Mouse (Mus musculus) layer of hippocampus, adult 2 months (tissue): ENCODE measurements around the gene Zfp719. TPM values are rescaled to one million over a fixed set of nuclear protein-coding genes. Genes with fewer than 3 reads are reported as not detected.

Source experiments
- DNase-seq, 2 experiments: peaks; one replicate each; pipeline ENCODE4 v3.0.0; 2022; ENCODE audit warnings: low spot score in 2 of 2
- H3K27ac ChIP-seq: fragments of 200-600 bp; 2 replicates; pipeline ENCODE4 v1.8.1; 2022
- H3K4me3 ChIP-seq: fragments of 200-600 bp; 2 replicates; pipeline ENCODE4 v1.8.1; 2022; ENCODE audit warnings: mild to moderate bottlenecking
- CTCF ChIP-seq: fragments of 200-600 bp; conservative IDR thresholded peaks from 2 replicates; pipeline ENCODE4 v1.8.1; 2022; ENCODE audit warnings: antibody characterized with exemption, mild to moderate bottlenecking, moderate library complexity
- long read RNA-seq, 2 experiments: library from polyadenylated mRNA; stranded (forward); transcript quantifications; one replicate each; pipeline ENCODE4 v2.0.0; 2021; ENCODE audit warnings: borderline mapping rate in 2 of 2
- total RNA-seq, 2 experiments: library from RNA; stranded (reverse); gene quantifications; 2 replicates each; pipeline ENCODE4 v1.2.3; 2021

Gene Zfp719
- total RNA-seq: 10 to 100 TPM; 19.5 to 19.8 TPM
- long read RNA-seq, experiment 1, full-length matches to known transcripts: 3 of 6 reads
- long read RNA-seq, experiment 1, partial matches to known transcripts: 0 of 6 reads
- long read RNA-seq, experiment 1, other reads (novel, unspliced or antisense): 3 of 6 reads
- long read RNA-seq, experiment 2, full-length matches to known transcripts: 8 of 11 reads
- long read RNA-seq, experiment 2, partial matches to known transcripts: 1 of 11 reads
- long read RNA-seq, experiment 2, other reads (novel, unspliced or antisense): 2 of 11 reads

- peak; percentile 91 to 96 for DNase-seq
- no peak for TF ChIP-seq CTCF
- peak within 1 kb of the TSS; percentile 97 for H3K27ac ChIP-seq
- H3K4me3 ChIP-seq: peak within 1 kb of the TSS; percentile 77
Observed at GRCm38 (mm10) chr7:43579440-43580171, at the start of gene Zfp719. Gene Zfp719, plus strand, starts transcription at chr7:43579610.

GRCm38 (mm10) chr7:43530216-43530785 is 49.1 kb upstream of the Zfp719 start:
- H3K27ac ChIP-seq: no peak overlapping the region
- TF ChIP-seq CTCF: no peak
- no peak for DNase-seq
- no peak overlapping the region for H3K4me3 ChIP-seq

DNA sequence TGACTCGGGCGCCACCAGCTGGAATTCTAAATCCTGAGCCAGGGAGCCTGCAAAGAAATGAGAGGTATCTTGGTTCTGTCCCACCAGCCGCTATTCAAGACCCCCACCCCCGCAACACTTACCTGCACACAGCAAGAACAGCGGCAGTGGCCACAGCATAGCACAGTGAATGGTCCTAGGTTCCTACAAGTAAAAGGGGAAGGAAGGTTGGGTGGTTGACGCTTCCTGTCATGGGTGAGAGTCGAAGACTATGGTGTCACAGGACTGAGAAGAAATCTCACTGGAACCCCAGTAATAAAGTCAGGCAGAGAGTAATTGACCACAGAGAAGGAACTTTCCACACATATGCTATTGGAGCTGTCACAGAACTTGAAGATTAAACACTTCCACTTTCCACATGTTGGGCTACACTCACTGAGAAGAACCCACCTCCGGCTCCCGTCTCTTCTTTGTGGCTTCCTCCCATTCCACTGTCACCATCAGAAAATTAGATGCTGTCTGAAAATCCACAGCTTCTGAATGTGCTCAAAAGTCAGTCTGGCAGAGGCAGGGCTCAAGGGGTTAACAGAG is 46.4 kb upstream of the Zfp719 start:
- H3K4me3 ChIP-seq: no peak overlapping the region
- no peak for TF ChIP-seq CTCF
- no peak for DNase-seq
- H3K27ac ChIP-seq: no peak overlapping the region

GRCm38 (mm10) chr7:43538524-43538923 is 40.9 kb upstream of the Zfp719 start:
- no peak for DNase-seq
- H3K27ac ChIP-seq: no peak overlapping the region
- TF ChIP-seq CTCF: no peak
- no peak overlapping the region for H3K4me3 ChIP-seq

DNA sequence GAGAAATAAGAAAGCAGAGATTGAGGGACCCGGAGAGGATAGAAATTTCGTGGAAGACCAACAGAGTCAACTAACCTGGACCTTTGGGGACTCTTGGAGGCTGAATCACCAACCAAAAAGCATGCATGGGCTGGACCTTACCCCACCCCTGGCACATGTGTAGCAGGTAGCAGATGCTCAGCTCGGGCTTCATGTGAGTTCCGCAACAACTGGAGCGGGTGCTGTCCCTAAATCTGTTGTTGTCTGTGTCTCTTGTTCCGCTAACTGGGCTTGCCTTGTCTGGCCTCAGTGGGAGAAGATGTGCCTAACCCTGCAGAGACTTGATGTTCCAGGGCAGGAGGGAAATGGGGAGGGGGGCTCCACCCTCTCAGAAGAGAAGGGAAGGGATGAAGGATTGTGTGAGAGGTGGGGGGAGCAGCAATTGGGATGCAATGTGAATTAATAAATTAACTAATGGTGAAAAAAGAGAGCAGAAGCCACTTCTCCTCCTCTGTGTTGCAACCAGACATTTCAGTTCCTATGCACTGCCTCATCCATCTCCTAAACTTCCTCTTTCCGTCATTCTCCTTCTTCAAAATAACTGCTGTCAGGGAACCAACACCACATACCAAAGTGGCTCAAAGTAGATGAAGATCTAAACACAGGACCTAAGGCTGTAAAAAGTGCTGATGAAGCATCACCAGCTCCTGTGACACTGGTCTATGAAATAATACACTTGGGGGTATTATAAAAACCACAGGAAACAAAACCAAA is 35.0 kb upstream of the Zfp719 start, which contains the start of gene Cd33:
TSS of gene Cd33 (minus strand) at position 204 of the 753 bp plus-strand sequence.
- H3K27ac ChIP-seq: peak within 1 kb of the TSS; percentile 25; the same call in 1 of the 2 replicates
- no peak for DNase-seq
- H3K4me3 ChIP-seq: no peak within 1 kb of the TSS
- no peak for TF ChIP-seq CTCF

- H3K4me3 ChIP-seq: no peak overlapping the region
- DNase-seq: no peak
- H3K27ac ChIP-seq: no peak overlapping the region
- no peak for TF ChIP-seq CTCF
Observed at GRCm38 (mm10) chr7:43545656-43546545, 33.5 kb upstream of the Zfp719 start.

- TF ChIP-seq CTCF: no peak
- DNase-seq: peak; percentile 26 to 42
- Histone ChIP-seq H3K4me3 (no peak overlapping the region), H3K27ac (no peak overlapping the region)
Observed at GRCm38 (mm10) chr7:43547666-43548065, 31.7 kb upstream of the Zfp719 start.

DNA sequence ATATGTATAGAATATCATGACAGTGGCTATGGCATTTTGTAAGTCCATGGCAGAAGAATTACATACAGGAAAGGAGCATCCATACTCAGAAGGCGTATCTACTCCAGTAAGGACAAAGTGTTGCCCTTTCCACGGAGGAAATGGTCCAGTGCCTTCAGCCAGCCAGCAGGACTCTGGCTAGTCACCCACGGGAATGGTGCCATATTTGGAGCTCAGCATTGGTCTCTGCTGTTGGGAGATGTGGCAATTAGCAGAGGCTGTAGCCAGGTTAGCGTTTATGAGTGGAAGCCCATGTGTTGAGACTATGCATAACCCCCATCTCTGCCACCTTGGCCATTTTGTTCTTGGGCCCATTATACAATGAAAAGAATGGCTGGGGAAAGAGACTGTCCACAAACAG is 31.2 kb upstream of the Zfp719 start:
- no peak for DNase-seq
- H3K4me3 ChIP-seq: no peak overlapping the region
- TF ChIP-seq CTCF: no peak
- H3K27ac ChIP-seq: no peak overlapping the region

DNA sequence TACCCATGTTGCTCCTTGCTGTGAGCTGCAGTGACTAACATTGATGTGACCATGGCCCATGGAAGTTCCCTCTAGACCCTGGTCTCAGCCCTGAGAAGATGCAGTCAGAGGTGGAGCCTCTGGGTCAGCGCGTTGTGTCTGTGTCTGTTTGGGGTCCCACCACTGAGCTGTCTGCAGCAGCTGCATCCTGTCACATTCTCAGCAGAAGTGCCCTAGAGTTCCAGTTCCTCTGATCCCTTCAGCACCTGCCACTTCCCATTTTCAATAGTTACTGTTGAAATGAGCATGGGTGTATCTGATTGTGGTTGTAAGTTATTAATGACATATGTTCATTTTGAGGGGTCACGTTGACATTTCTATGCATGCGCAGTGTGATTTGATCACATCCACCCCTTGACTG is 26.3 kb upstream of the Zfp719 start:
- peak in 1 of 2 experiments; percentile 15 for DNase-seq
- Histone ChIP-seq H3K4me3 (no peak overlapping the region), H3K27ac (peak overlapping the region; percentile 36; the same call in 1 of the 2 replicates)
- no peak for TF ChIP-seq CTCF

DNA sequence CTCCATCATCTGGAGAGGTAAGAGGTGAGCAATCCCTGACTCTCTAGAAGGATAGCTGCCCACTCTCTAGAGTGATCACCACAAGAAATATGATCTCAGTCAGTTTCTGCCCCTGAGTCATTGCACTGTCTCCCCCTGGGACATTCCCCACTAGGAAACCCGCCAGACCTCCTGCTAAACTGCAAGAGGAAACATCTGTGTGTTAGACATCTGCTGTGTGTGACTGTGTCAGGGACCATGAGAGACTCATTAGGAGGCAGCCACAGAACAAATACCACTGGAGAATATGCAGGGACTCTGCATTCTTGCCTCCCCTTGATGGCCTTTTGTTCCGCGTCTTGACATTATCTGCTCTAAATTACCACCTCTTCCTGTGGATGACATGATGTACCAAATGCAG is 24.9 kb upstream of the Zfp719 start:
- no peak for TF ChIP-seq CTCF
- no peak overlapping the region for H3K27ac ChIP-seq
- H3K4me3 ChIP-seq: no peak overlapping the region
- no peak for DNase-seq

DNA sequence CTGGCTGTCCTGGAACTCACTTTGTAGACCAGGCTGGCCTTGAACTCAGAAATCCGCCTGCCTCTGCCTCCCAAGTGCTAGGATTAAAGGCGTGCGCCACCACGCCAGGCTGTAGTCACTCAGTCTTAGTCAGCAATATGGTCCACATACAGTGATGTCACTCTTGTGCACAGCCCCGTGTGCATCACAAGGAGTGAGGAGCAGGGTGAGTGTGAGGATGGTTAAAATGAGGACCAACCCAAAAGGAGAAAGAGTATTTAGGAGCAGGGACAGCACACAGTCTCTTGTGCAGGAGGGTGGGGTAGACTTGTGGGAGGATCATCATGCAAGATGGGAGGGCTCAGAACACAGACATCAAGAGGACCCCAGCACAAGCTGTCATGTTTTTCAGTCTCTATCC is 24.1 kb upstream of the Zfp719 start:
- TF ChIP-seq CTCF: no peak
- Histone ChIP-seq H3K27ac (no peak overlapping the region), H3K4me3 (no peak overlapping the region)
- DNase-seq: no peak

DNA sequence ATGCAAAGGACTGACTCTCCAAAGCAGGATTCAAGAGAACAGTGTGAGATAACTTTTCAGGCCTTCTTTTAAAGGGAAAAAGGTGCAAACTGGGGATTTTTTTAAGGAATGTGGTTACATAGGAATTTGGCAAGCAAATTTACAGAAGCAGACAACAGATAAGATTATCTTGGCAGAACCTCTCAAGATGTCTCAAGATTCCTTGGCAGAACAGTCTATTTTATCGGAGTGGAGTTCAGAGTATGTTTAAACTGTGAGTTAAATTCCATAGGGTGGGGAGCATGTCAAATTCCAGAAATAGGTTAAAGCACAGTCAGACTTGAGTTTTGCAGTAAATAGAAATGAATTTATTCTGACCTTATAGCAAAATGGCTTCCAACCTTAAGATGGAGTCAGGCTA is 22.5 kb upstream of the Zfp719 start:
- H3K4me3 ChIP-seq: no peak overlapping the region
- no peak for DNase-seq
- H3K27ac ChIP-seq: no peak overlapping the region
- TF ChIP-seq CTCF: no peak
